Mouse (Mus musculus) neutrophil, adult 59 days (primary cell): ENCODE measurements around the gene Slc38a3. TPM values are rescaled to one million over a fixed set of nuclear protein-coding genes. Genes with fewer than 3 reads are reported as not detected.

Experiments used
- total RNA-seq, 2 experiments: library from RNA; stranded (reverse); gene quantifications; 1 replicate in 1 of 2; 2 replicates in 1 of 2; pipeline ENCODE4 v1.2.4; 2023

The Slc38a3 gene
- not detected for total RNA-seq

GRCm38 (mm10) chr9:107669480-107669945, at the start of gene Slc38a3:
Gene Slc38a3, minus strand, starts transcription at chr9:107669530.

GRCm38 (mm10) chr9:107709697-107710483, 40.6 kb upstream of the Slc38a3 start, which contains the start of gene Sema3f:
Gene Sema3f, minus strand, starts transcription at chr9:107710475.

GRCm38 (mm10) chr9:107679501-107679900, 10.2 kb upstream of the Slc38a3 start, which contains the start of gene Gnat1:
Gene Gnat1, minus strand, starts transcription at chr9:107679712.

DNA sequence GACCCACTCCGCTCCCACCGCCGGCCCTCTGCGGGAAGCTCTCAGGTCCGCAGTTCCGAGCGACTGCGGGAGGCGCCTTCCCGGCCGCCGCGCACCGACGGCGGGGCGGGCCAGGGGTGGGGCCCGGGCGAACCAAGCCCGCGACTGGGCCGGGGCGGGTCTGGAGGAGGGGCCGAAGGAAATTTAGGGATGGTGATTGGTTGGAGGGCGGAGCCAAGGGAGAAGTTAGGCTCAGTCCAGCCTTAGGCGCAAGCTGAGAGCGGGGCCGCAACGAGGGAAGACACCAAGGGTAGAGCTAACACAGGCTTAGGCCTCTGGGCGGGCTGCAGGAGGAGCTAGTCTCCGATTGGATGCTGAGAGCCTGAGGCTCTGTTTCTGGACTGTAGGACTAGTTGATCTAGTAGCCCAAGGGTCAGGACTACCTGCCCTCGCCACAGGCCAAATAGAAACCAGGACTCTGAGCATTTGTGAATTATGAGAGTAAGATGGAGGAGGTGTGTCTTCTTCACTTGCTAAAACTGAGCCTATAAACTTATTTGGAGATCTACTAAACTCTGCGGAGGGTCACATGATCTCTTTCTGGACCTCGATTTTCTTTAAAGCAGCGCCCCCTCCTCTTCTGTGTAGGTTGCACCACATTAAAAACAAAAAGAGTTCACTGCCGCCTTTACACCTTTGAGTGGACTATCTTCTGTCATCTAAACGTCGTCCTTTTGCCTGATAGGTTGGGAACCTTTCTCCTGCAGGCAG, 33.9 kb downstream of the Slc38a3 start, which contains the start of gene Gnai2:
Gnai2 (minus strand) TSS at position 89 of the 750 bp plus-strand sequence.

DNA sequence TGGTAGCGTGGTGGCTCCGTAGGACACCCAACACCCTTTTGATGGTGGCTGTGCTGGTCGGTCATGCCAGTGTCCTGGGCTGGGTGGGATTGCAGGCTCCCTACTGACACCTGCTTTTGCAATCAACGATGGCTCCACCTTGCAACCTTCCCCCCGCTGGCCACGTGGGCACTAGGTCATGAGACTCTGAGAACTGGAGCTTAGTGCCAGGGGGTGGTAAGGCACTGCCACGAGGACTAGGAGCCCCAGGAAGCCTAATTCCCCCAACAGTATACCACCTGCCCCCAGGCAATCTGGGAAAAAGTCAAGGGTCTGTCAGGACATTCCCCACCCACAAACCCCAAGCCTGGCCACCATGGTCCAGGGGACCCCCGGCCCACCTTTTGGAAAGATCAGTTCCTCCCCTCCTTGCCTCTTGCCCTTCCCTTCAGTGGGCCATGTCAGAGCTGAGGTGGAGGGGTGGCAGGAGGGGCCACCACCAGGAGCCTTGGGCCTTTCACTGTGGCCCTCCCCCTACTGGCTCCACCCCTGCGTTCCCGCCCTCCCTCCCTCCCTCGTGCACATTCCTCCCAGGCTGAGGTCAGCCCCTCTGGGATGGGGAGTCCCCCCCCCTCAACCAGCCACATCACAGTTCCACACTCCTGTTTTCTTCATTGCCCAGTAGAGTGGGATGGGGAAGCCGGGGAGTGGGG, 60.4 kb downstream of the Slc38a3 start, which contains the start of gene Sema3b:
Sema3b (minus strand) TSS at position 489 of the 692 bp plus-strand sequence.

Other genes with a start within 250 kb of the Slc38a3 start
- 10 to 100 TPM; 16.3 to 17.6 TPM for gene Tmem115, start 135.6 kb downstream of the Slc38a3 start, total RNA-seq
- 1 to 10 TPM; 6.7 to 7.6 TPM for gene Cyb561d2, start 127.3 kb downstream of the Slc38a3 start, total RNA-seq
- 1 to 10 TPM; 8.4 to 9.3 TPM for gene Nprl2, start 127.3 kb downstream of the Slc38a3 start, total RNA-seq
- under 1 TPM in 1 of 2 experiments, not detected in 1; 0.20 TPM for gene Zmynd10, start 122.2 kb downstream of the Slc38a3 start, total RNA-seq
- gene Rassf1, start 118.0 kb downstream of the Slc38a3 start, total RNA-seq: 10 to 100 TPM; 47.3 to 60.9 TPM
- gene Tusc2, start 106.3 kb downstream of the Slc38a3 start, total RNA-seq: 1 to 10 TPM; 6.4 to 6.9 TPM
- gene Hyal2, start 101.6 kb downstream of the Slc38a3 start, total RNA-seq: 1 to 10 TPM; 2.8 to 4.5 TPM
- gene Hyal1, start 92.6 kb downstream of the Slc38a3 start, total RNA-seq: 1 to 10 TPM in 1 of 2 experiments, under 1 TPM in 1; 0.49 to 1.3 TPM
- gene Naa80, start 90.6 kb downstream of the Slc38a3 start, total RNA-seq: 1 to 10 TPM; 9.0 to 9.1 TPM
- under 1 TPM; 0.76 to 0.88 TPM for gene Hyal3, start 88.7 kb downstream of the Slc38a3 start, total RNA-seq
- gene Ifrd2, start 81.9 kb downstream of the Slc38a3 start, total RNA-seq: 10 to 100 TPM; 16.5 to 30.6 TPM
- 1 to 10 TPM in 1 of 2 experiments, under 1 TPM in 1; 0.86 to 1.1 TPM for gene Sema3b, start 60.3 kb downstream of the Slc38a3 start, total RNA-seq
- 1,000 to 10,000 TPM; 1,195 to 1,197 TPM for gene Gnai2, start 34.2 kb downstream of the Slc38a3 start, total RNA-seq
- not detected for gene Gnat1, start 10.2 kb upstream of the Slc38a3 start, total RNA-seq
- gene Sema3f, start 40.9 kb upstream of the Slc38a3 start, total RNA-seq: under 1 TPM in 1 of 2 experiments, not detected in 1; 0.53 TPM
- gene Rbm5, start 101.5 kb upstream of the Slc38a3 start, total RNA-seq: 100 to 1,000 TPM; 165 to 173 TPM
- gene Rbm6, start 203.7 kb upstream of the Slc38a3 start, total RNA-seq: 10 to 100 TPM; 57.7 to 60.7 TPM
- 10 to 100 TPM in 1 of 2 experiments, 1 to 10 TPM in 1; 9.4 to 11.4 TPM for gene Mon1a, start 218.6 kb upstream of the Slc38a3 start, total RNA-seq
- 1 to 10 TPM; 1.1 to 3.0 TPM for gene Mst1r, start 237.3 kb upstream of the Slc38a3 start, total RNA-seq